Mouse (Mus musculus) hindbrain, embryonic 11.5 days (tissue): ENCODE data around the gene Adprhl1. TPM values are rescaled to one million over a fixed set of nuclear protein-coding genes. Genes with fewer than 3 reads are reported as not detected.
A peak's percentile ranks its signal among the peaks of the same experiment; 100 is the strongest.

ENCODE experiments used
- ATAC-seq: fragments of 200-750 bp; cut with Nextera tagmentation; 2 replicates; pipeline ENCODE4 v1.8.0; 2017; ENCODE audit warnings: mild to moderate bottlenecking, moderate TSS enrichment, moderate library complexity; ENCODE audit not compliant: low FRiP score
- DNase-seq: peaks from one replicate; pipeline ENCODE4 v3.0.0-alpha.2; 2015; ENCODE audit warnings: low spot score
- H3K27ac ChIP-seq: fragments of 300-500 bp; sonication (generic); 2 replicates; pipeline ENCODE4 v1.5.1; 2014; ENCODE audit warnings: mild to moderate bottlenecking, low read depth, low read length
- H3K27me3 ChIP-seq: fragments of 300-500 bp; sonication (generic); 2 replicates; pipeline ENCODE4 v1.6.1; 2014; ENCODE audit warnings: mild to moderate bottlenecking, low read length, moderate library complexity, mixed read lengths; ENCODE audit not compliant: control insufficient read depth, insufficient read depth
- H3K36me3 ChIP-seq: fragments of 300-500 bp; sonication (generic); 2 replicates; pipeline ENCODE4 v1.6.1; 2014; ENCODE audit warnings: mild to moderate bottlenecking, low read length, moderate library complexity, mixed read lengths; ENCODE audit not compliant: control insufficient read depth, insufficient read depth
- H3K4me1 ChIP-seq: fragments of 300-500 bp; sonication (generic); replicated peaks from 2 replicates; pipeline ENCODE4 v1.6.1; 2014; ENCODE audit warnings: low read length, mixed read lengths; ENCODE audit not compliant: control insufficient read depth, insufficient read depth
- H3K4me2 ChIP-seq: fragments of 300-500 bp; sonication (generic); replicated peaks from 2 replicates; pipeline ENCODE4 v1.6.1; 2014; ENCODE audit warnings: mild to moderate bottlenecking, low read depth, low read length
- H3K4me3 ChIP-seq: fragments of 300-500 bp; sonication (generic); 2 replicates; pipeline ENCODE4 v1.5.1; 2014; ENCODE audit warnings: low read depth, low read length
- H3K9ac ChIP-seq: fragments of 300-500 bp; sonication (generic); 2 replicates; pipeline ENCODE4 v1.6.1; 2014; ENCODE audit warnings: low read depth, low read length
- H3K9me3 ChIP-seq: fragments of 300-500 bp; sonication (generic); 2 replicates; pipeline ENCODE4 v1.6.1; 2016; ENCODE audit warnings: low read length; ENCODE audit not compliant: control insufficient read depth
- WGBS: fragments of 180-500 bp; shearing (Covaris S2); extraction: QIAGEN DNeasy Blood & Tissue Kit; methylation state at CpG from one replicate; pipeline ENCODE4 v1.1.7; 2014; 5-methylcytosine and 5-hydroxymethylcytosine counted together
- polyA plus RNA-seq: library from polyadenylated mRNA; unstranded; fragments of >200 nt; fragmentation: Nextera tagmentation; extraction: Ambion mirVana; gene quantifications from 2 replicates; pipeline ENCODE4 v1.2.1, GENCODE M21; 2014

Gene Adprhl1
- polyA plus RNA-seq, 1 experiment from 2014 or later, result 0.26 TPM

DNA sequence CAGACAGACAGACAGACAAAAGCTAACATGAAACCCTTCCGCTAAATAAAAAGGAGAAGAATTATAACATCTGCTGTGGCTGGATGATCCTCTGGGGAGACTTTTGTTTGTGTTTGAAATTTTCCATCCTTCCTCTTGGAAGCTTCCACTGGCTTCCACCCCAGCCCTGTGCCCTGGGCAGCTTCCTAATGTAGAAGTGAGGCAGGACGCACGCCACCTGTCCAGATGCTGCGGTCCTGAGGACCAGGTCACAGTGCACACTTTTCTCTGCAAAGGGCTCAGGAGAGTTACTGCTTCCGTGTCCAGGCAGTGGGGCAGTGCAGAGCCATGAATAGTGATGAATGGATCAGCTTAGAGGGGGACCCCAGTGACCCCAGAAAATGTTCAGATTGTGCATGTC lies 48.7 kb downstream of the Adprhl1 start:
- Histone ChIP-seq H3K4me1 (no peaks in the 10 kb centered on the region), H3K27me3 (peaks cover 22% of the 10 kb centered on the region), H3K4me3 (no peak overlapping the region), H3K9ac (no peak overlapping the region), H3K4me2 (no peak overlapping the region), H3K27ac (no peak overlapping the region), H3K9me3 (no peaks in the 10 kb centered on the region), H3K36me3 (no peaks in the 10 kb centered on the region)
- no peak for DNase-seq
- 91% methylated on average over 5 of the region's 5 CpGs for WGBS
- ATAC-seq, result no peak

DNA sequence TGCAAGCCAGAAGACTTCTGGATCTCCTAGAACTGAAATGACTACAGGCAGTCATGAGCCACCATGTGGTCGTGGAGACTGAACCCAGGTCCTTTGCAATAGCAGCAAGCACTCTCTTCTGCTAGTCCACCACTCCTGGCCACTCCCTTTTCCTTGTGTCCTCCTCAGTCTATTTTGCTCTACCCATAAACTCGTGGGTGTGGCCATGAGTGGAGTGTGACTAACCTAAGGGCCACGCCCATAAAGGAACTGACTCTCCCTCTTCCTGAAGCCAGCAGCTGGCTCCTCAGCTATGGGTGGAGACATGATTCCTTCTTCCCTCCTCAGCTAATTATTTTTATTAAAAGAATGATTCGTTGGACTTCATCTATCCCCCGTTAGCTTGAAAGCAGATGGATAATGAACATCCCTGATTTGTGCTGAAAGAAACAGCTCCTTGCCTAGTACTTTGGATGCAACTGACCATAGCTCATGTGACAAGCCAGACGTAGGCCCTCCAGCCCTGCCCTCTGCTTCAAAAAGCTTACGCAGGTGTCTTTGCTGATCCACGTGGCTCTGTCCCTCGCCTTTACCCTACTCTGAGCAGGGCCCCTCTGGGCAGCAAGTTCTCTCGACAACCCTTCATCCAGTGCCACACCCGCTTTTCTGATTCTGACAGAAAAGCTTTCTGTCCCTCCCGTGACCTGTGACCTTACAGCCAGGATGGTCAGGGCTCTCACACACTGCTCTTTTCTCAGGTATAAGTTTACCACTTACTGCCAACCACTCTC lies 49.4 kb downstream of the Adprhl1 start:
- no peaks in the 10 kb centered on the region for H3K36me3 ChIP-seq
- H3K4me2 ChIP-seq, result no peak overlapping the region
- H3K4me3 ChIP-seq, result no peak overlapping the region
- no peak overlapping the region for H3K9ac ChIP-seq
- DNase-seq (no peak), ATAC-seq (no peak)
- H3K9me3 ChIP-seq, result no peaks in the 10 kb centered on the region
- no peaks in the 10 kb centered on the region for H3K4me1 ChIP-seq
- H3K27ac ChIP-seq, result no peak overlapping the region
- WGBS, result 76% methylated on average over 12 of the region's 12 CpGs
- H3K27me3 ChIP-seq, result peaks cover 23% of the 10 kb centered on the region

GRCm38 (mm10) chr8:13203472-13203871 lies 50.5 kb downstream of the Adprhl1 start:
- Histone ChIP-seq H3K36me3 (no peaks in the 10 kb centered on the region), H3K9me3 (no peaks in the 10 kb centered on the region), H3K4me3 (no peak overlapping the region), H3K4me2 (no peak overlapping the region), H3K27ac (no peak overlapping the region; the same call in 1 of the 2 replicates), H3K4me1 (no peaks in the 10 kb centered on the region), H3K27me3 (peaks cover 25% of the 10 kb centered on the region), H3K9ac (no peak overlapping the region)
- no peak for DNase-seq
- no peak for ATAC-seq
- 48% methylated on average over 1 of the region's 1 CpGs for WGBS

DNA sequence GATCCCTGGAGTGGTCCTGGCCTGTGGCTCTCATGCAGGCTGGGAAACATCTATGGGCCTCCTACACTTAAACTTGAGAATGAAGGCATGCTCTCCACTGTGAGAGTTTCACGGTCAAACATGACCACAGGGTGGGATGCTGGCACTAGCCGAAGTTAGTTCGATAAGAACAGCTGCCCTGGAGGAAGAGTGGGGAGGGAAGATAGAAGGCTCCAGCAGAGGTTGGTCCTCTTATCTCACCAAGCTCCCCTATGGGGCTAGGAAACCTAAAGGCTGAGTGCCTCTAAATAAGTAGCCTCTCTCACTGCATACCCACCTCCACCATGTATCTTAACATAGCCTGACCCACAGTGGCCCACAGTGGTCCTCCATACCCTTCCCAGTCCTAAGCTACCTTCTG lies 51.2 kb downstream of the Adprhl1 start:
- H3K36me3 ChIP-seq, result no peaks in the 10 kb centered on the region
- H3K4me2 ChIP-seq, result no peak overlapping the region
- ATAC-seq (no peak), DNase-seq (no peak)
- no peaks in the 10 kb centered on the region for H3K9me3 ChIP-seq
- H3K4me1 ChIP-seq, result no peaks in the 10 kb centered on the region
- H3K27me3 ChIP-seq, result peaks cover 25% of the 10 kb centered on the region
- H3K9ac ChIP-seq, result no peak overlapping the region
- no peak overlapping the region for H3K4me3 ChIP-seq
- 83% methylated on average over 3 of the region's 3 CpGs for WGBS
- H3K27ac ChIP-seq, result no peak overlapping the region

- H3K4me1 ChIP-seq, result no peaks in the 10 kb centered on the region
- no peak overlapping the region for H3K4me3 ChIP-seq
- ATAC-seq (no peak), DNase-seq (no peak)
- no peak overlapping the region for H3K27ac ChIP-seq
- H3K9ac ChIP-seq, result no peak overlapping the region
- peaks cover 25% of the 10 kb centered on the region for H3K27me3 ChIP-seq
- 58% methylated on average over 3 of the region's 3 CpGs for WGBS
- H3K9me3 ChIP-seq, result no peaks in the 10 kb centered on the region
- no peaks in the 10 kb centered on the region for H3K36me3 ChIP-seq
- H3K4me2 ChIP-seq, result no peak overlapping the region
Measured at GRCm38 (mm10) chr8:13202041-13202440, 51.9 kb downstream of the Adprhl1 start.

GRCm38 (mm10) chr8:13201013-13201334 lies 53.0 kb downstream of the Adprhl1 start:
- peak overlapping the region; percentile 94 for H3K4me2 ChIP-seq
- H3K27ac ChIP-seq, result no peak overlapping the region
- no peaks in the 10 kb centered on the region for H3K4me1 ChIP-seq
- peaks cover 25% of the 10 kb centered on the region for H3K27me3 ChIP-seq
- H3K4me3 ChIP-seq, result peak overlapping the region; percentile 78
- no peak for ATAC-seq
- H3K9ac ChIP-seq, result no peak overlapping the region
- no peaks in the 10 kb centered on the region for H3K36me3 ChIP-seq
- 2% methylated on average over 18 of the region's 18 CpGs for WGBS
- no peaks in the 10 kb centered on the region for H3K9me3 ChIP-seq
- peak; percentile 15 for DNase-seq

GRCm38 (mm10) chr8:13200301-13201012 lies 53.5 kb downstream of the Adprhl1 start, which contains the start of gene Grtp1:
Gene Grtp1 (minus strand): TSS chr8:13200620.
- ATAC-seq, result peak; percentile 82
- DNase-seq, result peak; percentile 72
- no peaks in the 10 kb centered on the region for H3K9me3 ChIP-seq
- H3K9ac ChIP-seq, result peak within 1 kb of the TSS; percentile 73
- H3K27ac ChIP-seq, result no peak within 1 kb of the TSS
- H3K4me2 ChIP-seq, result peak within 1 kb of the TSS; percentile 94
- H3K4me3 ChIP-seq, result peak within 1 kb of the TSS; percentile 78
- under 1% methylated on average over 42 of the region's 58 CpGs for WGBS
- peaks cover 25% of the 10 kb centered on the region for H3K27me3 ChIP-seq
- H3K36me3 ChIP-seq, result no peaks in the 10 kb centered on the region
- H3K4me1 ChIP-seq, result no peaks in the 10 kb centered on the region

DNA sequence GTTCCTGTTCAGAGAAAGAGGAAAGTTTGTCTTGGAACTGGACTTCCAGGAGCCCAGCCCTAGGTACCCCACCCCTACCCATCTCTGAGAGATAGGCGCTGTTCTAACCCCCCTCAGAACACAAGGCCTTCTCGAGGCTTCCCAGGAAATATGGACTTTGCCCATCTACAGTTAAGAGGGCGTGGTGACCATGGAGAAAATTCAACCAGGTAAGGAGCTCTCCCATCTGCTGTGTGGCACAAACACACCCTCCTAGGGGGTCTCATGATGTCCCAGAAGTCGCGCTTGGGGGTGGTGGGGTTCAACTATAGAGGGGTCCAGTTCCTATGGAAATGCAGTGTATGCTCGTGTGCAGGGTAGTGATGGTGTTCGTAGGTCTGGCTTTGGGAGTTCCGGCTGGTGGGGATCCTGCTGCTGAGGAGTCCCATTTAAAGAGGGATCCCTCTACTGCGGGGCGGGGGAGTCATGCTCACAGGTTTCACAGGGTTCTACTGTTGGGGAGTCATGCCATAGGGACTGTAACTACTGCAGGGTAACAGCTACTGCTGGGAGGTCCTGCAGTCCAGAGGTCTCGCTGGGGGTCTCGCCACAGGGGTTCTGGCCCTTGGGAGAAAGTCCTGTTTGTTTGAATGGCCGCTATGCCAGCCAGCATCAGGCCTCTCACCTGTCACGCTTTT lies 54.4 kb downstream of the Adprhl1 start:
- Histone ChIP-seq H3K36me3 (no peaks in the 10 kb centered on the region), H3K9me3 (no peaks in the 10 kb centered on the region), H3K9ac (no peak overlapping the region), H3K4me2 (peak overlapping the region; percentile 94), H3K4me3 (peak overlapping the region; percentile 78), H3K27ac (no peak overlapping the region), H3K4me1 (no peaks in the 10 kb centered on the region), H3K27me3 (peaks cover 25% of the 10 kb centered on the region)
- ATAC-seq (no peak), DNase-seq (no peak)
- 21% methylated on average over 14 of the region's 14 CpGs for WGBS
